Mouse (Mus musculus) C2C12 (cell line): ENCODE data around the gene Vti1a.

Experiments
- CTCF ChIP-seq: IDR thresholded peaks from one replicate; pipeline ENCODE4 v1.5.1; 2011; ENCODE audit not compliant: control insufficient read depth, insufficient read depth, insufficient read length
- MYOG ChIP-seq: IDR thresholded peaks from one replicate; pipeline ENCODE4 v1.6.1; 2011; ENCODE audit not compliant: control insufficient read depth, insufficient read length; ENCODE audit errors: extremely low read depth

GRCm38 (mm10) chr19:55618546-55618945, 302.5 kb downstream of the Vti1a start:
- TF ChIP-seq CTCF (no peak), MYOG (no peak)
